Mouse (Mus musculus) WW6 (cell line): ENCODE results near the gene Gne.

Source experiments
- DNase-seq: peaks from one replicate; pipeline ENCODE4 v3.0.0-alpha.2; 2013; ENCODE audit warnings: low read depth, low spot score

Gene Gne

DNA sequence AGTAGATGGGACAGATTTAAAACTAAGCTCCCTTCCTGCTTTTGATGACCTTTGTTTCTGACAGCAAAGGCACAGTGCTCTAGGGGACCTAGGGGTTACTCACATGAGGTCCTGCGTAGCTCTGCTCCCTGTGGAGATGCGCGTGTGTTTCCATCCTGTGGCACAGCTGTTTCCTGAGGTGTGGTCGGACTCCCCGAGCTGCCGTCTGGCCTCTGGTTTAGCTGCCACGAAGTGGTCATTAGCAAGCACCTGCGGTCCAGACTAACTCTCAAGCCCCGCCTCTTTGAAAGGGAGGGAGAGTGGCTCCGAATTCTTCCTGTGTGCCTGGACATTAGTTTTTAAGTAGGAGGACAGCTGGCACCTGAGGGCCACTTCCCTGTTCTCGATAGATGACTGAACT is at the start of gene Gne:
TSS of gene Gne (minus strand) at position 233 of the 400 bp plus-strand sequence.
- no peak for DNase-seq

DNA sequence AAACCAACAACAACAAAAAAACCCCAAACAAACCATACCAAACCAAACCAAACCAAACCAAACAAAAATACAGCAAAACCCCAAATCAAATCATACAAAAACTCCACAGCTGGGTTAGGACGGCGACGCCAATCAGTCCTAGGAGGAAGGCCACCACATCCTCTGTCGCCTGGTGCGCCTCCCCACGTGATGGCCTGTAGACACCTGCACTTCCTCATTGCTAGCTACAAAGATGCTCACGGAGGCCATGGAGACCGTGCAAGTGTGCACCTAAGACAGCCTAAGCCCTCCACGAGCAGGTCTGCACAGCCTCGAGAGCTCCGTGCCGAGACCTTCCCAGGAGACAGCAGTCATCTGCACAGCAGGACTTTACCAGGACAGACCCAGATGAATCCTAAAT is 42.8 kb upstream of the Gne start:
- DNase-seq: no peak

DNA sequence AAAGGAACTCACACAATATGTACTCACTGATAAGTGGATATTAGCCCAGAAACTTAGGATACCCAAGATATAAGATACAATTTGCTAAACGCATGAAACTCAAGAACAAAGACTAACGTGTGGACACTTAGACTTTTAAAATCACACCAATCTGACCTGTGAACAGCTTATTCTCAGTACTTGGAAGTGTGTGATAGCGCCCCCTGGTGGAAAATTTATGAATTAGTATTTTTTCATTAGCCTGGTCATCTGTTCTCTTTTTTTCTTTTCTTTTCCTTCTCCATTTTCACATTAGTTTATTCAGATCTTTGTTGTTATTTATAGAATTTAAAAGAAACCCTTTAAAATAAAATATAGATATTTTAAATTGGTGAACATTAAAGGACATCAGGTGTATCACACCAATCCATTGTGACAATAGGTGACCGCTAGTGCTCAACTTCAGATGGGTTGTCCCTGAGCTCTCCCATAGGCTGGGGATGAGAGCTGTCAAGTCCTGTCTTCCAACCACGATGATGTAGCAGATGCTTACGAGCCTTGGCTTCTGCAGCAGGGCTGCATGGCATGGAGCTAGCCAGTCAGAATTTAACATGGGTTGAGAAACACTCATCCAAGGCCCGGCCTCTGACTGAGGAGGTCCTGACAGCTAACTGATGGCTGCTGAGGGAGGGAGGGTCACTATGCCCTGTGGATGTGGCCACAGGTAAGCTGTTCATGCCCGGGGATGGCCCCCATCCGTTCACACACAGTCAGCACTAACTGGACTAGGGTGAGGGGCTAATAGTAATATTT is 35.6 kb upstream of the Gne start:
- no peak for DNase-seq

DNA sequence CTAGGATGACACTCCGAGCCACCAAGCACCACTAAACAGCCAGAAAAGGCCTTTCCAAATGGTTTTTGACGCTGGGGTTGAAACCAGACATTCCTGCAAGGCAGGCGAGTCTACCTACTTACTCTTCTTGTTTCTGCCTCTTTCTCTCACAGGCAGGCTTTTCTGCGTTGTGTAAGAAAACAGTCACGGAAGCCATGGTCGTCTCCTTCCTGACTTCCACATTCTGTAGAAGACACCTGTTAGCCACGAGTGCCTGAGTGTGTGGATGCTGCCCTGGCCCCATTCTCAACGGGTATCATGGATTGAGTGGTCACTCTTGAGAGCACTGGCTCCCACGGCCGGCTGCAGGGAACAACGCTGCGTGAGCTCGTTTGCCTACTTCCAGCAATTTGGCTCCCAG is 31.1 kb upstream of the Gne start:
- DNase-seq: no peak

DNA sequence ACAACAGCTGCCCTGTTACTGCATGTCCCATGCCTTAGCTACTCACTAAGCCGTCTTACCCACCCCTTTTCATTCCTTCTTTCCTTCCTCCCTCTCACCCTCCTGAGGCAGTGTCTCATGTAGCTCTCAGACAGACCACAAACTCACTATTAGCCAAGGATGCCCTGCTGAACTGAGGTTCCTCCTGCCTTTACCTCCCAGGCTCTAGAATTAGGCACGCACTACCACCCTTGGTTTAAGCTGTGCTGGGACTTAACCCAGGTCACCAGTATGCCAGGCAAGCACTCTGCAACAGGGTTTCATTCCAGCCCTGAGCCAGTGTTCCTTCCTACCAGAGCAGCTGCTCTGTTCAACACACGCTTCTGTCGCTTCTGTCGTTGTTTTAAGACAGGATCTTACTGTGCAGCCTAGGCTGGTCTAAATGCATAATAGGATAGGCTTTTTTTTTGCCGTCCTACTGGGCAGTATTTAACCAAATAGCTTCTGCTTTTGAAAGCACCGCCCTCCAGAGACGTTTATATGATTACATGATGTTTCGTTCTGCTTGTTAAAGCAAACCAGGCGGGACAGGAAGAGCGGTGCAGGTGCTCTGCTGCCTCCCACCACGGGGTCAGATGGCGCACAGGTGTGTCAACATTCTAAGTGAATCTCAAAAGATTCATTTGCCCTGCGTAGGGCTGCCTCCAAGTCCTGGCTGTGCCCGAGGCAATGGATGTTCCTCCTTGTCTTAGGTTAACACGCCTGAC is 29.6 kb upstream of the Gne start:
- DNase-seq: no peak

DNA sequence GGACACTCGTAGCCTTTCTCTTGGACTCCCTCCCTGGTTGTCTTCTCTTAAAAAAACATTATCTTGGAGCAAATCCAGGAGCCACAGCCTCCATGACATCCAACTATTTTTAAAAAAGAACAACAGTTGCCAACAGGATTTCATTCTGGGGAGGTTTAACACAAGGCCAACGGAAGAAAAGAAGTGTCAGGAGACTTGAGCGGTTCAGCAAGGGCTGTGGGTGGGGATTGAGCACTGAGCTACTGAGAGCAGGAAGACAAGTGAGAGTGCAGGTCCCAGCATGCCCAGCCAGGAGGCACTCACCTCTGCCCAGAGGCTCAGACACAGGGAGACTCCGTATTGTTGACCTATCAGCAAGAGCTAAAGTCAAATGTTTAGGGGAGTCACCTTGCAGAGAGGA is 28.8 kb upstream of the Gne start:
- no peak for DNase-seq

DNA sequence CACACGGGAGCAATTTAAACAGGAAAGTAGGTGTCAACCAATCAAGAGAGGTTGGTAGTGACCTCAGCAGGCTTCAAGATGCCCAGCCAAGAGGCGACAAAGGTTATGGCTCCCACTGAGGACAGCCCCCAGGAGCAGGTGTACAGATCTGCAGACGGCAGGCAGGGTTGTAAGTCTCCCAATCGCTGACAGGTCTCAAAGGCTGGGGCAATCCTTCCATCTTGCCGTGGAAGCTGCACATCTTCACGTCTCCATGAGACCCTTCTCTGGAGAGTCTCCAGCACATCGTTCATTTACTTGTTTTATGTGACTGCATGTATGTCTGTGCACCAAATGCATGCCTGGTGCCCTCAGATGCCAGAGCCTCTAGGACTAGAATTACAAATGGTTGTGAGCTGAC is 26.8 kb upstream of the Gne start:
- DNase-seq: no peak

DNA sequence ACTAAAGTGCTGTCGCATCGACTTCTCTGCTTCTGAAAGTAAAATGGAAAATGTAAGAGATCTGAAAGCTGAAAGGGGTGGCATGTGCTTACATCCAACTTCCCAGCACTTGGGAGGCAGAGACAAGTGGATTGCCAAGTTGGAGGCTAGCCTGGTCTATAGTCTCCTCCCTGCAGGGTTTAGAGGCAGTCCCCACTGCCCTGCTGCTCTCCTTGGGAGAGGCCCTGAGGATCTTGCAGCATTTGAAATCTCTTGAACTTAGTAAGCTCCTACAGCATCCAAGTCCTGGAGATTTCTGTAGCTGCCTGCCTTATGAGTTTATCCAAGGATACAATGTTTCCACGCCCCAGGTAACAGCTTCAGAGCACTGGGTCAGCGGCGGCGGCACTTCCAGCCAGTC is 24.3 kb upstream of the Gne start:
- no peak for DNase-seq

DNA sequence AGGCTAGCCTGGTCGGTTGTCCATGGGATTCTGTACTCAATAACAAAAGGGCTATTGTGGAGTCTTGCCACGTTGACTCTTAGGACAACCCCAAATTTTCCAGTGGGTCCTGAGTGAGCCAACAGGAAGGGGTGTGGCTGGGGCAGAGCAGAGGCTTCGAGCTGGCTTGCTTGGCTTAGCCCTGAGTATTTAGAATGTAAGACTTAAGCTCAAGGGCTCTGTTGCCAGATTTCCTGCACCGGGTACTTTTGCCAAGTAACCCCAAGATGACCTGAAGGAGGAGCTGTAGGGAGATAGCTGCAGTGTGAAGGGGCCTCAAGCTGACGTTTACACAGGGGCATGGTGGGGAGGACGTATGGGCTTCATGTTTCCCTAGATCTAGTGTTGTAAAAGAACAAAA is 23.4 kb upstream of the Gne start:
- no peak for DNase-seq

DNA sequence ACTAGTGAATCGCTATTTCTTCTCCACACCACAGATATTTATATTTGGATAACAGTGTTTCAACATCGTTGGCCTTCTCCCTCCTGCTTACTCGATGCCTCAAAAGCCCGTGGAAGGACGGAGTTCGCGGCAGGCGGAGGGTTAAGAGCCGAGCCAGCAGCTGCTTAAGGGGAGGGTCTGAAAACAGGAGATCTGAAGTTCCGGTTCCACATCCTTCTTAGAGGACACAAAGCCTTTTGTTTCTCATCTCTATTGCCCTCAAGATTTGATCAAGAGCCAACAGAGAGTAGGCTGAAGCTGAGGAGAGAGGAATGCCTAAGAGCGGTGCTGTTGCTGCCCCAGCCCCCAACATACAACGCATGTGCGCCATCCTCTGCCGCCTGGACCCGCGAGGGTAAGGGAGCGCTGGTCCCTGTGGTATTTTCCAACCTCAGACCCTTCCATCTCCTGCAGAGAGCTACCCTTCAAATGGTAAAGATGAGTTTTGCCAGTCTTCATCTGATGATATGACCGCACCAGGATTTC is 22.4 kb upstream of the Gne start:
- no peak for DNase-seq

DNA sequence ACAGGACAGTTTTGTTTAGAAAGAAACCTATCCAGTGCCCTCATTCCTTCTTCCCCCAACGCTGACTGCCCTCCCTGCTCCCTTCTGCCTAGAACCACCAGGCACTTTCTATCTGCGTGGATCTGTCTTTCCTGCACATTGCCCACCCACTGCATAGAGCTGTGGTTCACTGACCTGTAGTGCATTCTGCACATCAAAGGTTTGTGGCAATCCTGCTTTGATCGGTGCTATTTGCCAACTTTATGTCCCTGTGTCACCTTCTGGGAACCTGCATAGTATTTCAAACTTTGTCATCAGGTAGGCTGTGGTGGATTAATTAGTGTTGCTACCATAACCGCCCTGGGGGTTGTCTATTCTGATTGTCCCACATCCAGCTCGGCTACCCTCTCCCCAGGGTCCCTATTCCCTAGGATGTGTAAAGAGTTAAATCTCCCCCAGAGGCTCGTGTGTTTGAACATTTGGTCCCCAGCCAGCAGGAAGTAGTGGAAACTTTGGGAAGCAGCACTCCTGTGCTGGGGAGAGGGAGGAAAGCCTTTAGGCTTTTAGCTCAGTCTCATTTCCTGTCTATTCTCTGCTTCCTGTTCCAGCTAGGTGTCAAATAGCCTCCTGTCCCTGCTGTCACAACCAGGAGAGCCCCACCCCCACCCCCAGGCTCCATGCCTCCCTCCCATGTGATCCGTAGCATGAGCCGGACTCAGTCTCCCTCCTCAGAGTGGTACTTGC is 20.4 kb upstream of the Gne start:
- DNase-seq: no peak

DNA sequence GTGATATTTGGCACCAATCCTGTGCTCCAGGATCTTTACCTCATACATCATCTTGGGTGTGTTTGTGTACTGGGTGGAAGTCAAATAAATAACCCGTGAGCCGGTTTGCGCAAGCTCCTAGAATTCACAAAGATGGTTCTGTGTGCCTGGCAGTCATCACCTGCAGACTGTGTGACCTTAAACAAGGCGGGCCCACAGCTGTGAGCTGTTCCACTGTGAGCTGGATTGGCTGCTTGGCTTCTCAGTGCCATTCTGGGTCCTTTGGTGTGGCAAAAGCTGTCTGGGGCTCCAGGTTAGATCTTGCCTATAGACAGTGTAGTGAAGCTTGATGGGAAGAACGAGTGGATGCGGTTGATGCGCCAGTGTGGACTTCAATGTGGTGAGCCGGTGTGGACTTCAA is 19.6 kb upstream of the Gne start:
- no peak for DNase-seq

DNA sequence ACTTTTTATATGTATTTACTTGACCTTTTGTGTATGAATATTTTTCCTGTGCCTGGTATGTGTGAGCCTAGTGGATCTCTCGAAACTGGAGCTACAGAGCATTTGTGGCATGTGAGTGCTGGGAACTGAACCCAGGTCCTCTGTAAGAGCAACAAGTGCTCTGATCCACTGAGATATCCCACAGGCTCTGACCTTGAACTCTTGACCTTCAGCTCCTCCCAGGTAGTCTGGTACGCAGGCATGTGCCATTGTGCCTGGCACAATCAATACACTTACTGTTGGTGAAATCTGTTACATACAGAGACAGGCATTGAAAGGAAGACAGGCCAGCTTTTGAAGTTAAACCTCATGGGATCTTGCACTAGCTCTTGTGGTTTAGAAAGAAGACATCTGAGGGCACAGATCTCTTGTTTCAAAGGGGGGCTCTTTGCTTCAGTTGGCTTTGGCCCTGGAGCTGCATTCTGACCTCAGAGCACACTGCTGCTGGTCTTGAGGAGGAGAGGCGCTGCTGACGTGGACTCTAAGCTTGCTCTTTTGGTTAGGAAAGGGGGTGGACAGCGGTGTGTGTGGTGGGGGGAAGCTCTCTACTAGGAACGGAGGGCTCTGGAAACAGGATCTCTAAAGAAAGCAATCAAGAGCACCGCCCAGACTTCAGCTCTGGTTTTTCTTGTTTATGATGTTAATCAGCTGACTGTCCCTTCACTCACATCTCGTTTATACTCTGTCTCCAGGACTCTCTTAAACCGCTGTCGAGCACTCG is 13.8 kb upstream of the Gne start:
- DNase-seq: no peak

DNA sequence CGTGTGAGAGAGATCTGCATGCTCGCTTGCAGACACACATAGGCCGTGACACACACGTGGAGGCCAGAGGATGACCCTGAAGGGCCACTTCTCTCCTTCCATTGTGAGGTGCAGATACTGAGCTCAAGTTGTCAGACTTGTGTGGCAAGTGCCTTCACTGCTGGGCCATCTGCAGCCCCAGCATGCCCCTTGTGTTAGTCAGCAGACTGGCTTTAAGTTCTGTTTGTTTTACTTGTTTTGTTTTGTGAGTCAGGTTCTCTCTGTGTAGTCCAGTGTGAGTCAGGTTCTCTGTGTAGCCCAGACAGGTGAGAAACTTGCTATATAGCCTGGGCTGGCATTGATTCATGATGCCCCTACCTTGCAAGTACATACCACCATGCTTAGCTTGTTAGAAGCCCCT is 10.5 kb upstream of the Gne start:
- no peak for DNase-seq

DNA sequence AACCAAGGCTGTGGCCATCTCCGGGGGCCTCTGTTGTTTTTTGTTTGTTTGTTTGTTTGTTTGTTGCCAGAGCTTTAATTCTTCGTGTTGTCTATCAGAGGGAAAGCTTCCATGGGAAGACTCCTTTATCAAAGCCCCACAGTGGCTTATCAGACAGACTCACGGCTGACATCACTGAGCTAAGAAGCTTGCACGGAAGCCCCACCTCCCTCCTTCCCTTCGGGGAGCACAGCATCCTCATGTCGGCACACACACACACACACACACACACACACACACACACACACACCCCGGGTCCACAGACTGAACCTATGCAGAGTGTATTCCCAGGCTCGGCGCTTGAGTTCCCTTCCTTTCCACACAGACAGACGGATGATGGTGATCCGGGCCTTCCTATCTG is 8.4 kb upstream of the Gne start:
- DNase-seq: no peak

DNA sequence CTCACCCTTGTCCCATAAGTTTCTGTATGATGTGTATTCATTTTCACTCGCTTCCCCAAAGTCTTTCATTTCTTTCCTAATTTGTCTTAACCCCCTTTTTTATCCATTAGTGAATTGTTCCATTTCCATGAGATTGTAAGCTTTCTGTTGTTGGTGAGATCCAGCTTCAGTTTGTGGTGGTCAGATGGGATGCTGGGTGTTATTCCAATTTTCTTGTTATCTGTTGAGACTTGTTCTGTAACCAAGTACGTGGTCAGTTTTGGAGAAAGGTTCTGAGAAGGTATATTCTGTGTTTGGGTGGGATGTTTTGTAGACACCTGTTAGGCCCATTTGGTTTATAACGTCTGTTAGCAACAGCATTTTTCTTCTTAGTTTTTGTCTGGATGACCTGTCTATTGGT is 1.6 kb upstream of the Gne start:
- no peak for DNase-seq

DNA sequence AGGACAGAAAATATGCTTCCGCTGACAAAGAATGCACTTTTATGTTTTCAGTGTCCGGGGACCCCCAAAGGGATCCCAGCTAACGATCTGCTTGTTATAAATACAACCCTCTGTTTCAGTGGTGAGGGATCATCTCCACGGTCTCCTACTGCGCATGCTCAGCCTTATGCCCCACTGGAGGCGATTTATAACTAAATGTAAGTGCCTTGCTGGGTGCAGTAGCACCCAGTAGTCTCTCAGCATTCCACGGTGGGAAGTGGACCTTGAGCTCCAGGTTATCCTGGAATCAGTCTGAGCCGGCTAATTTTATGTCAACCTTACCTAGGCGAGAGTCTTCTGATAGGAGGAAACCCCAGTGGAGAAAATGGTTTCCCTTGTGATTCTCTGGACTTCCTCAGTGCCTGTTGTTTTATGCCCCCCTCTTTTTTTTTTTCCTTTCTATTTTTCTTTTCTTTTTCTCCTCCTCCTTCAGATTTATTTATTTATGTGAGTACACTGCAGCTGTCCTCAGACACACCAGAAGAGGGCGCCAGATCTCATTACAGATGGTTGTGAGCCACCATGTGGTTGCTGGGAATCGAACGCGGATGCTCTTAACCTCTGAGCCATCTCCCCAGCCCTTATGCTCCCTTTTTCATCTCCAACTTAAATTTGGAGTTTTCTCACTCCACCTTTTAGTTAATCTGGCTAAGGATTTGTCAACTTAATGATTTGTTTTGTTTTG is 787 bp upstream of the Gne start:
- DNase-seq: no peak

DNA sequence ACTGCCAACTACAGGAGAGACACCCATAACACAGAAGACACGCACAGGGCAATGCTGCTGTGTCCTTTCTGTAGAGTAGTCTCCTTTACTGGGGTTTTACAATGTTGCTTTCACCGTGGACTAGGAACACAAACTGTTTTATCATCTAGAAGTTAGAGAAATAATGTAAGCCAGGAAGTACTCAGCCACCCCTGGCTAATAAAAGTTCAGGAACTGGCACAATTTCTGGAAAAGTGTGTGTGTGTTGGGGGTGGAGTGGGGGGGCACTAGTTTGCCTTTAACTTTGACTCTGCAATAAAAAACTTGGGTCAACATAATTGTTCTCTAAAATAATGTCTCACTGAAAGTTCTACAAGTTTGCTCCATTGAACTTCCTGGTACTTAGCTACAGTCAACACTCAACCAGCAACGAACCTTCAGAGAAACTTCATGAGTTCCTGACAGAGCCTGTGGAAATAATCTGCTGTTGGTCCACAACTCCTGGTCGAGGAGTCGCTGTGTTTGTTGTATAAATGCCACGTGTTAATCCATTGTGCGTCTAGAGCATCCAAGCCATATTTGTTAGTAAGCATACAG is 5.5 kb downstream of the Gne start:
- no peak for DNase-seq

DNA sequence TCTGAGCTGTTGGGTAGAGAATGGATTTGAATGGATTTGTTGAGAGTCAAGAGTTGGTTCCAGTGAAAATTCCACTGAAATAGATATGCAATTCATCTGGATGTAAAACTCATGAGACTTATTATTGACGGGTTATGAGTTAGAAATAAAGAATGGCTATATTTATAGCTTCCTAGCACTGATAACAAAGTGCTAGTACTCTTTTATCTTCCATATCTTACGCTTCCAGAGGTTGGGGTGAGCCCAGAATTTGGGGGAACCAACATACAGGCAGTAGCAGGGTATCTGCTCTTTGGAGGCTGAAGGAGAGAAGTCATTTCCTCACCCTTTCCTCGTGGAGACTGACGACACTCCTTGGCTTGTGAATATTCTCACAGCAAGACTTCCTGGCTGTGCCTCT is 9.6 kb downstream of the Gne start:
- DNase-seq: no peak

DNA sequence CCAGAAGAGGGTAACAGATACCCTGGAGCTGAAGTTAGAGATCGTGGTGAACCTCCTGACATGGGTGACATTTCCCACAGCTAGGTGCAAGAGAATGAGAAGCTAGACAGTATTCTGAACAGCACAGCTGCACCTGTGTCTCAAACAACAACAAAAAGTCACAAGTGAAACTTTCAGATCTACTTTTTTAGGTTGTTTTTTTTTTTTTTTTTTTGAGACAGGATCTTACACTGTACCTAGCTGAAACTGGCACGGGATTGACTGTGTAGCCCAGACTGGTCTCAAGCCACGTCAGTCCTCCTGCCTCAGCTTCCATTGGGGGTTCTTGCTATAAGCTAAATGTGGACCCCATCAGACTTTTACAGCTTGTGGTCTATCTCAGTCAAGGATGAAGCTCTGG is 10.2 kb downstream of the Gne start:
- no peak for DNase-seq
